Mouse (Mus musculus) kidney, postnatal 0 days (tissue): ENCODE data around the gene Hemgn. TPM values are rescaled to one million over a fixed set of nuclear protein-coding genes. Genes with fewer than 3 reads are reported as not detected.

ENCODE experiments used
- ATAC-seq: fragments of 200-750 bp; cut with Nextera tagmentation; replicated peaks from 2 replicates; pipeline ENCODE4 v1.8.0; 2017; ENCODE audit warnings: low read depth, moderate number of reproducible peaks, moderate TSS enrichment, moderate library complexity; ENCODE audit not compliant: low FRiP score
- DNase-seq: peaks from one replicate; pipeline ENCODE4 v3.0.0-alpha.2; 2016; ENCODE audit warnings: low spot score
- H3K27ac ChIP-seq: fragments of 300-500 bp; sonication (generic); 2 replicates; pipeline ENCODE4 v1.5.1; 2014; ENCODE audit warnings: mild to moderate bottlenecking
- H3K27me3 ChIP-seq: fragments of 300-500 bp; sonication (generic); 2 replicates; pipeline ENCODE4 v1.6.1; 2014; ENCODE audit warnings: low read length, mixed read lengths; ENCODE audit not compliant: insufficient read depth
- H3K36me3 ChIP-seq: fragments of 300-500 bp; sonication (generic); 2 replicates; pipeline ENCODE4 v1.6.1; 2014; ENCODE audit warnings: low read length, mixed read lengths; ENCODE audit not compliant: insufficient read depth
- H3K4me1 ChIP-seq: fragments of 300-500 bp; sonication (generic); replicated peaks from 2 replicates; pipeline ENCODE4 v1.6.1; 2014; ENCODE audit warnings: antibody characterized with exemption, low read length, mixed read lengths; ENCODE audit not compliant: insufficient read depth
- H3K4me2 ChIP-seq: fragments of 300-500 bp; sonication (generic); 2 replicates; pipeline ENCODE4 v1.6.1; 2014; ENCODE audit warnings: mild to moderate bottlenecking, low read length, moderate library complexity, mixed read lengths
- H3K4me3 ChIP-seq: fragments of 300-500 bp; sonication (generic); replicated peaks from 2 replicates; pipeline ENCODE4 v1.5.1; 2014; ENCODE audit warnings: low read depth, low read length
- H3K9ac ChIP-seq: fragments of 300-500 bp; sonication (generic); 2 replicates; pipeline ENCODE4 v1.6.1; 2014; ENCODE audit warnings: low read depth, low read length
- H3K9me3 ChIP-seq: fragments of 300-500 bp; sonication (generic); replicated peaks from 2 replicates; pipeline ENCODE4 v1.6.1; 2016; ENCODE audit warnings: low read length, inconsistent platforms, mixed read lengths
- CTCF ChIP-seq: IDR thresholded peaks from 2 replicates; pipeline ENCODE4 v1.5.1; 2016; ENCODE audit warnings: antibody characterized with exemption, low read depth, mild to moderate bottlenecking, moderate library complexity
- WGBS: fragments of 180-500 bp; shearing (Covaris S2); extraction: QIAGEN DNeasy Blood & Tissue Kit; methylation state at CpG from one replicate; pipeline ENCODE4 v1.1.7; 2014; 5-methylcytosine and 5-hydroxymethylcytosine counted together
- polyA plus RNA-seq: library from polyadenylated mRNA; unstranded; fragments of >200 nt; fragmentation: Nextera tagmentation; extraction: Ambion mirVana; gene quantifications from 2 replicates; pipeline ENCODE4 v1.2.1, GENCODE M21; 2015

Gene Hemgn
- polyA plus RNA-seq, 1 experiment from 2014 or later = 0.11 TPM

- no peak for ATAC-seq
- TF ChIP-seq CTCF = peak; percentile 39; the same call in 1 of the 2 replicates
These were observed 44.2 kb downstream of the Hemgn start for GRCm38 (mm10) chr4:46369070-46369469.

DNA sequence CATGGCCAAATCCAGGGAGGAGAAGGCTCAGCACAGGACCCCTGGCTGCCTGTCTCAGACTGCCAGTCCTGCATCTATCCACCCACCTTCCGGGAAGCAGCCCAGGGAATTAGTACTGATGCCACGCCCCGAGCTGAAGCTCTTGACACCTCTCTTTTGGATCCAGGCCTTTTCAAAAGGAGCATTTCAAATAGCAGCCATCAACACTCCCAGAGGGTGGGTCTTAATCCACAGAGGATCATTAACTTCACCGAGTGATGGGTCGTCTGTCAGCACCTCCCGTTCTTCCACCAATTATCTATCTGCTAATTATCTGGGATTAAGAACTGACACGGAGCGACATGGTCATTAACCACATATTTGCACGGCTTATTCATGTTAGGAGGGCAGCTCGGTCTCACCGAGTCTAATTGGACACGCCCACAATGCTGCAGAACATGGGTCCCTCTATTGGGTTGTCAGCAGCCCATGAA, 45.8 kb downstream of the Hemgn start:
- WGBS = 7% methylated on average over 12 of the region's 12 CpGs

More at GRCm38 (mm10) chr4:46369070-46369469, 44.2 kb downstream of the Hemgn start:
- H3K4me2 ChIP-seq = no peak overlapping the region
- 69% methylated on average over 4 of the region's 4 CpGs for whole genome bisulfite sequencing
- DNase-seq = no peak
- no peaks in the 10 kb centered on the region for H3K36me3 ChIP-seq
- no peak overlapping the region for H3K4me3 ChIP-seq
- H3K9me3 ChIP-seq = no peaks in the 10 kb centered on the region
- H3K27ac ChIP-seq = no peak overlapping the region
- H3K27me3 ChIP-seq = no peaks in the 10 kb centered on the region
- H3K4me1 ChIP-seq = 0 out of 2 replicates have a peak, but pooled peaks cover 2% of the 10 kb centered on the region
- no peak overlapping the region for H3K9ac ChIP-seq

GRCm38 (mm10) chr4:46364360-46364759, 48.9 kb downstream of the Hemgn start:
- Histone ChIP-seq H3K36me3 (no peaks in the 10 kb centered on the region), H3K4me1 (no peaks in the 10 kb centered on the region), H3K4me3 (no peak overlapping the region), H3K9me3 (no peaks in the 10 kb centered on the region), H3K9ac (no peak overlapping the region), H3K27ac (no peak overlapping the region), H3K27me3 (no peaks in the 10 kb centered on the region), H3K4me2 (no peak overlapping the region)
- WGBS = 81% methylated on average over 2 of the region's 2 CpGs
- ATAC-seq (no peak), DNase-seq (no peak)
- peak; percentile 24; the same call in 1 of the 2 replicates for TF ChIP-seq CTCF

More for the DNA sequence above, 45.8 kb downstream of the Hemgn start:
- H3K4me2 ChIP-seq = no peak overlapping the region
- no peak overlapping the region for H3K4me3 ChIP-seq
- no peaks in the 10 kb centered on the region for H3K9me3 ChIP-seq
- no peak overlapping the region for H3K9ac ChIP-seq
- TF ChIP-seq CTCF = no peak
- no peaks in the 10 kb centered on the region for H3K27me3 ChIP-seq
- no peak overlapping the region for H3K27ac ChIP-seq
- H3K4me1 ChIP-seq = 0 out of 2 replicates have a peak, but pooled peaks cover 2% of the 10 kb centered on the region
- DNase-seq (no peak), ATAC-seq (no peak)
- no peaks in the 10 kb centered on the region for H3K36me3 ChIP-seq

GRCm38 (mm10) chr4:46361258-46361657, 52.0 kb downstream of the Hemgn start:
- H3K27ac ChIP-seq = no peak overlapping the region
- no peaks in the 10 kb centered on the region for H3K9me3 ChIP-seq
- H3K9ac ChIP-seq = no peak overlapping the region
- 64% methylated on average over 5 of the region's 5 CpGs for WGBS
- DNase-seq (no peak), ATAC-seq (no peak)
- no peaks in the 10 kb centered on the region for H3K4me1 ChIP-seq
- no peaks in the 10 kb centered on the region for H3K27me3 ChIP-seq
- no peak overlapping the region for H3K4me3 ChIP-seq
- H3K4me2 ChIP-seq = no peak overlapping the region
- no peak for TF ChIP-seq CTCF
- H3K36me3 ChIP-seq = no peaks in the 10 kb centered on the region

GRCm38 (mm10) chr4:46359539-46360253, 53.6 kb downstream of the Hemgn start:
- DNase-seq (no peak), ATAC-seq (no peak)
- Histone ChIP-seq H3K4me3 (no peak overlapping the region), H3K27ac (no peak overlapping the region), H3K36me3 (no peaks in the 10 kb centered on the region), H3K9ac (no peak overlapping the region), H3K4me1 (no peaks in the 10 kb centered on the region), H3K9me3 (no peaks in the 10 kb centered on the region), H3K4me2 (no peak overlapping the region), H3K27me3 (no peaks in the 10 kb centered on the region)
- 70% methylated on average over 12 of the region's 12 CpGs for WGBS
- no peak for TF ChIP-seq CTCF

- H3K27ac ChIP-seq = no peak overlapping the region
- H3K36me3 ChIP-seq = no peaks in the 10 kb centered on the region
- no peaks in the 10 kb centered on the region for H3K9me3 ChIP-seq
- TF ChIP-seq CTCF = peak; percentile 85
- peak; percentile 53 for DNase-seq
- no peak overlapping the region for H3K9ac ChIP-seq
- peaks cover 6% of the 10 kb centered on the region; the same call in 1 of the 2 replicates for H3K27me3 ChIP-seq
- no peak overlapping the region for H3K4me3 ChIP-seq
- no peak overlapping the region for H3K4me2 ChIP-seq
- 53% methylated on average over 12 of the region's 12 CpGs for WGBS
- H3K4me1 ChIP-seq = no peaks in the 10 kb centered on the region
- ATAC-seq = peak; percentile 33; the same call in 1 of the 2 replicates
These were observed 56.8 kb downstream of the Hemgn start for GRCm38 (mm10) chr4:46356351-46357133.
